Mouse (Mus musculus) liver, embryonic 14.5 days (tissue): ENCODE measurements at regions not wholly inside any gene's neighbourhood (a gene's known extent, or its start where the extent isn't known, plus 50 kb on each side); places are given as distances from the start of the nearest gene placed in this dataset.
A peak's percentile ranks its signal among the peaks of the same experiment; 100 is the strongest.

Experiments
- CTCF ChIP-seq: IDR thresholded peaks from 2 replicates; pipeline ENCODE4 v1.5.1; 2016; ENCODE audit warnings: antibody characterized with exemption, low read depth, control low read depth
- EP300 ChIP-seq: IDR thresholded peaks from 2 replicates; pipeline ENCODE4 v1.6.1; 2016; ENCODE audit warnings: antibody characterized with exemption, low read depth

GRCm38 (mm10) chr10:83945503-83945902 lies 222.8 kb downstream of the 1500009L16Rik start:
- TF ChIP-seq CTCF (no peak), EP300 (peak; percentile 86)
